Mouse (Mus musculus) lung, postnatal 25 days (tissue): ENCODE results near the gene Cutal.
"Not testable (repeated sequence)": the region's sequence is repeated elsewhere in the genome, so short reads cannot be mapped to it uniquely, and the experiment has no call there.

Experiments used
- DNase-seq: peaks from one replicate; pipeline ENCODE4 v3.0.0; 2022; ENCODE audit warnings: low spot score

The Cutal gene

DNA sequence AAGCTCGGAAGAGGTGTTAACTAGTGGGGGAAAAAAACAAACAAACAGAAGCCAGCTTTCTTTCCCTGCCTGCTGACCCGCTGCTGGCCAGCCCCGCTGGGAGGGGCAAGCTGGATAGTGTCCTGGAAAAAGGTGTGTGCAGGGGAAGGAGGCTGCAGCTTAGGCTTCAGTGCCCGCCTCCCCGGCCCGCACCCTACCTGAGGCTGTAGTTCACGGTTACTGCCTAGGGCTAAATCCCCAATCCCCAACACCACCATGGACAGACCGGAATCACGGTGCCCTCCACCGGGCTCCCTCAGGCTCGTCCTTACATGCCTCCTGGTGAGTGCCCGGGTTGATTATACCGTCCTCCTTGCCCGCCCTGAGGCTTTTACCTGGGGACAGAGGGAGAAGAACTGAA is at the start of gene Cutal:
Gene Cutal (plus strand): TSS at position 126 of the 400 bp plus-strand sequence.
- DNase-seq, result peak; percentile 52

DNA sequence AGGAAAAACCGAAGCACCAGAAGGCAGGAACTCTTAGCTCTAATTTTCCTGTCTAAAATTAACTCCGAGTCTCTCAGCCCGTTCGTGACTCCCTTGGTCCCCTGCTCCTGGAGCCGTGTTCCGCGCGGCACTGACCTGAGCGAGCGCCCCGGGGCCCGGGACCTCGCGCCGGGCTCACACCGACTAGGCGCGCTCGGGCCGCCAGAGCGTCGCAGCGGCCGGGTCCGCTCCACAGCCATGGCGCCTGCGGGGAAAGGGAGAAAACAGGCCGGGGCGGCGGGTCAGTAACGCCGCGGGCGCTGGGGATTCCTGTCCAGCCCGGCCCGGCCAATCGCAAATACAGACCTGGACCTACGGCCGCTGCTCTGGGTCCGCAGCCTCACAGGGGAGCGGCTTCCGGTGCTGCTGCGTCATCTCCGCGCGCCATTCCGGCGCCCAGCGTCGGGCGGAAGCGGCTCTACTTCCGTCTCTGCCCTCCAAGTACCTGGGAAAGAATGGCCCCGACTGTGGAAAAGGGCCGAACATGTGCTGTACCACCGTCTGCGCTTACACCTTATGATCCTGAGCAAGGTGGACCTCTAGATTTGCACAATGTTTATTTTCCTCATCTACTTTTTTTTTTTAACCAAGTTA is 48.3 kb upstream of the Cutal start, which contains the start of gene Fbxw2:
Gene Fbxw2 (minus strand): TSS at position 485 of the 633 bp plus-strand sequence.
- DNase-seq, result peak; percentile 93

DNA sequence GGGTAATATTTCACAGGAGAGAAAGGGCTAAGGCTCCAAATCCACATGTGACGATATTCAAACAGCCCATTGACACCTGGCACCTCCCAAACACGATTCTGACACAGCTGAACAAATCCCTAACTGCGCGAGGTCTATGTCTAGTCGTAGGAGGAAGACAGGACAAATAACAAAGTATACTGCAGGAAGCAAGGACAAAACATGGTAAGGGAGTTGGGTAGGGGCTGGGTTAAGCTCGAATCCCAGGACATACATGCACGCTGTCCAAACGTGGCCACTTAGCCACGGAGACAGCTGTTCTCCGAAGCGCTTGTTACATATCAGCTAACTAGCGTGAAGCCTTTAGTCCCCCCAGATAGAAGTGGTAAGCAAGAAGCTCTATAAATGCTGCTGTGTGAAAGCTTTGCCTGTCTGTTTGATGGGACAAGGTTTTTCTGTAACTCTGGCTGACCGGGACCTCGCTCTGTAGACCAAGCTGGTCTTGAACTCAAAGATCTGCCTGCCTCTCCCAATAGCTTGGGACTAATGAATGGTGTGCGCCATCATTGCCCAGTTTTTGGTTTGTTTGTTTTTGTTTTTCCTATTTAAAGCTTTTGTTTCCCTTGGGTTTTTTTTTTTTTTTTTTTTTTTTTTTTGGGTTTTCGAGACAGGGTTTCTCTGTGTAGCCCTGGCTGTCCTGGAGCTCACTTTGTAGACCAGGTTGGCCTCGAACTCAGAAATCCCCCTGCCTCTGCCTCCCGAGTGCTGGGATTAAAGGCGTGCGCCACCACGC is 47.5 kb upstream of the Cutal start:
- DNase-seq, result no peak

DNA sequence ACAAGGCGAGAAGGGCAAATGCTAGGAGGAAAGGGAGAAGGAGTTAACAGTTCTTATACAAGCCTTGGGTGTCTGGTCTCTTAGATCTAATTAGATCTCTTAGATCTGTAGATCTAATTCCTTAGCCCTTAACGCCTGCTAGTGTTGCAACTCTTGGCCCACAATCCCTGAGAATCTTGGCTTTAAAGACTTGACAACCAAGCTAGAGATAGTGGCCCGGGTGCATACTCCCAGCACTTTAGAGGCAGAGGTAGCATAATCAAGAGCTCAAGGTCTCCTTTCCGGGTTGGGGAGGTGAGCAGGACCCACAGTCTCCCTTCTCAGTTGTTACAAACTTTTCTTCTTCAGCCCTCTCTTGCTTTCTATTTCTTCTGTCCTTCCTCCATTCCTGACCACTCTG is 46.6 kb upstream of the Cutal start:
- DNase-seq, result no peak

DNA sequence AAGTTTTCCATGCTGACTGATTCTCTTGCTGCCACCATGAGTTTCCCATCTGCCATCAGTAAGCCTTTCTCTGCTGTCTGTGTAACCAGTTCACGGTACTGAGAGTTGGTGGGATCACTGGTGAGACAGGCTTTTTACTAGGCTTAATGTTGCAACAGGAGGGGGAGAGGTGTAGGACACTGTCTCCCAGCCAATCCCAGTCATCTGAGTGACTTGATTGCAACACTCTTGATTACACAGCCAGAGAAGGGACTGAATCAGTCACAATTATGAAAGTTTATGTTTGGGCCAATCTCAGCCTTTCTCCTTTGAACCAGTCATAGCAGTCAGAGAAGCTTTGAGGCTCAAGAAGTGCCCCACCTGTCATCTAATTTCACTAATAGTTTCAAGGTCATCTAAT is 46.2 kb upstream of the Cutal start:
- DNase-seq, result peak; percentile 35

DNA sequence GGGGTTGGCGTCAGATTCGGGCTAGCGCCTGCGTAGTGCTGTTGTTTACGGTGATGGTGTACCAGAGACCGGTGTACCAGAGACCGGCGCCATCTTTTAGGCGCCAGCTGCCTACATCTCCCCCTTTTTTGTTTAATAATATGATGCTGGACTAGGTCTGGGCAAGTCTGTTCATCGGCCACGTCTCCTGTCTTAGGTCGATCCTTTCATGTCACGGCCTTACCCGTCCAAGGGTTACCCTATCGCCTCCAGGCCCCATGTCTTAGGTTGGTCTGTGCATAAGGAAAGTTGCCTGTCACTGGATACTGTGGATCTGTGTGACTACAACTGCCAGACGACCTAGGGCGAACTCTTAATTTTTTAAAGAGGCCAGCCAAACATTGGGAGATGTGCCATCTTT is 44.1 kb upstream of the Cutal start:
- DNase-seq, result not testable (repeated sequence)

DNA sequence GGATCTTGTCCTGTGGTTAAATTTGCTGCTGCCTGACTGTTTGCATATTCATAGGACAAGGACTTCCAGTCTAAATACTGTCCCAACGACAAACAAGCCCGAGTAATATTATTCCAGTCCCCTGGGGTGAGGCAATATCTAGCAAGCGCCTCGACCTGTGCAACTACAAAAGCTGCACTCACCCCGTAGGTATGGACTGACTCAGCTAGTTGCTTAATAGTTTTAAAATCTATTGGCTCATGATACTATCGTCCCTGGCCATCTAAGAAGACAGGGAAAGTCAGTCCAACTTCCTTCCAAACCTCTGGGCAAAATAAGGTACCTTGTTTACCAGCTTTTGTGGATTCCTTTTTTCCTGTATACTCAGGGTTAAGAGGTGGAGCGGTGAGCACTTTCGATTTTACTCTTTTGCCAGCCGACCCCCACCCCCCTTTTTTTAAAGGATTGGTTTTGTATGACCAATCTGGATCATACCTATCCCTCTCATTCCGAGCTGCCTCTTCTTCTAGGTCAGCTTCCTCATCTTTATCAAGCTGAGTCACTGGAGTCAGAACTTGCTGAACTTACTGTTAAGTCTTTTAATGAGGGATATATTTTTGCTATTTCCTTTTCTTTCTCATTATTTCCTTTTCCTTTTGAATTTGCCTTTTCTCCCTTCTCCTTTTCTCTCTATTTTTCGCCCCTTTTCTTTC is 41.3 kb upstream of the Cutal start, which contains the start of gene Gm34653:
Gene Gm34653 (plus strand): TSS at position 242 of the 692 bp plus-strand sequence.
- DNase-seq, result not testable (repeated sequence)

DNA sequence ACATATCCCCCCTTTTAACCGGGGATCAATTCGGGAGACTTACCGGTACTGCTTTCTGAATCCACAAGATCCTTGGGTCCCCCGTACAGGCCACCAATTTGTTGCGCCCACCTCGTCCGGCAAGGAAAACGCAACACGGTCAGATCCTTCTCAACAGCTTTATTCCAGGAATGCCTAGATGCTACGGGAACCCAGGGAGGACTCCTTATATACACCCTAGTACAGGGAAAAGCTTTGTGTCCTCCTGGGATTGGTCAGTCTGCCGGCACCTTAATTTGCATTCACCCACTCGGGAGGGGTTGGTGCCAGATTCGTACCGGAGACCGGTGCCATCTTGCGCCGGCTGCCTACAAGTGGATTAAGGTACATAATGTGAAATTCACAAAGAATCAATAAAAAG is 40.6 kb upstream of the Cutal start:
- DNase-seq, result no peak

DNA sequence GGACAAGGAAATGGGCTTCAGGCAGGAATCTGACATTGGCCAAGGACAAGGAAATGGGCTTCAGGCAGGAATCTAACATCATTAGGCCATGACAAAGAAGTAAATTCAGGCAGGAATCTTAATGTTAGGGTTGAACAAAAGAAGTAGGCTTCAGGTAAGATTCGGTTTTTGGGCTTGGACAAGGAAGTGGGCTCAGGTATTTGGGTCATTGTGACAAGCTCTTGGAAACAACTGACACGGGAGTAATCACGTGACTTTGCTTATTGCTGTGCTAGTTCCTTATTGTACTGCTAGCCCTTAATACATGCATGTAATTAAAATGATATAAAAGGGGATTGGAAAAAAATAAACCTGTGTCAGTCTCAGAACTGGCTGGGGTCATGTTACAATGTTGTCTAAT is 38.5 kb upstream of the Cutal start:
- DNase-seq, result no peak

DNA sequence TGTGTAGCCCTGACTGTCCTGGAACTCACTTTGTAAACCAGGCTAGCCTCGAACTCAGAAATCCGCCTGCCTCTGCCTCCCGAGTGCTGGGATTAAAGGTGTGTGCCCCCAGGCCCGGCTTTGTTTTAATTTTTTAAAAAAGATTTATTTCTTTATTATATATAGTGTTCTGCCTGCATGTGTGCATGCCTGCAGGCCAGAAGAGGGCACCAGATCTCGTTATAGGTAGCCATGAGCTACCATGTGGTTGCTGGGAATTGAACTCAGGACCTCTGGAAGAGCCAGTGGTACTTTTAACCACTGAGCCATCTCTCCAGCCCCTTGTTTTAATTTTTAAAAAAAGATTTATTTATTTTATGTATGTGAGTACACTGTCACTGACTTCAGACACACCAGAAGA is 34.1 kb upstream of the Cutal start:
- not testable (repeated sequence) for DNase-seq

DNA sequence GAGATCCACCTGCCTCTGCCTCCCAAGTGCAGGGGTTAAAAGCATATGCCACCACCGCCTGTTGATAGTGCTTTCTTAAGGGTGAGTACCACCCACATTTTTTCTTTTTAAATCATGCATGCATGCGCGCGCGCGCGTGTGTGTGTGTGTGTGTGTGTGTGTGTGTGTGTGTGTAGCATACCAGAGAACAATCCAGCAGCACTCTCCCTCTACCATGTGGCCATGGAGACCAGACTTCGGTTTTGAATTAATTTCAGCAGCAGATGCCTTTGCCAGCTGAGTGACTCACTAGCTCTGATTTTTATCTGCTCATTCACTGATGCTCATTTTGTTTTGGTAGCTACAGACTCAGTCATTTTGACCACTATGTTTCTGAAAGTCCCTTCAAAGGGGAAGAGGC is 32.5 kb upstream of the Cutal start:
- DNase-seq, result no peak

DNA sequence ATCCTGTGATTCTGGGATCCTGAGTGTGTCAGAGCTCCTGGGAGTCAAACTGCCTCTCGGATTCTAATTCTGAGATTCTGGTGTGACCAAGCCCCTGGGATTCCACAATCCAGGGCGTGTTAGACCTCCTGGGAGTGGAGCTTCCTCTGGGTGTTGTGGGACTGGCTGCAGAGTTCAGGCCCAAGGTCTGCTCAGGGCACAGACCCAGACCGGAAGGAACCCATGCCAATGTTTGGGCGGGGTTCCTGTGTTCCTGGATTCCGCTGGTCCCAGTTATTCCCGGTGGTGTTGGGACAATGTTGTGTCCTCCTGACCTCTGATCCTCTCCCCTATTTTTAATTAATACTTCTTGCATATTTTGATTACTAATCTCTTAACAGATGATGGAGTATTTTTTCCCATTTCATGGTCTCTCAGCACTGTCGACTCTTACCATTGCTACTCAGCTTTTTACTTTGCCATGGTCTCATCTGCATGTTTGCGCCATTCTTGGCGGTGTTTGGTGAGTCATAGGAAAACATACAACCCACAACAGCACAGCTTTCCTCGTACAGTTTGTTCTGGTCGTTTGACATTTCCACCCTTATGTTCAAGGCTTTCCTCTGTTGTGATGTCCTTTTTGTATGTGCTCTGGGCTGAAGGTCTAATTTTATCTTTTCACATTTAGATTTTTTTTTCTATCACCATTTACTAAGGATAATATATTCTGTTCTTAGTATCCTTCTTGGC is 30.8 kb upstream of the Cutal start:
- peak; percentile 86 for DNase-seq

DNA sequence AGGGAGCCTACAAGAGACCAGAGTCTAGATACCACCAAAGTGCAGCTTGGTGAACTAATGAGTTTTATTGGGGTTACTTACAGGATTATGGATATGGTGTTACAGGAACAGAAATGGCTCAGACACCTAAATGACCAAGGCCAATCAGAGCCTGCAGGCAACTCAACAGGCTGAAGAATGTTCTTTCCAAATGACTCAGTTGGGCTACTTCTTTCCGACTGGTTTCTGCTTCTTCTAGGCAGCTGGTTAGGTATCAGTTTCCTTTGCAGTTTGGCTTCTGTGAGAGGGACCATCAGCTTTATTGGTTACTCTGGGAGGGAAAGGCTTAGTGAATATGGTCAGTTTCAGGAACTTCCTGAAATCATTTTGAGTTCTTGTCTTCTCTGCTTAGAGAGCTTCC is 26.5 kb upstream of the Cutal start:
- DNase-seq, result no peak

DNA sequence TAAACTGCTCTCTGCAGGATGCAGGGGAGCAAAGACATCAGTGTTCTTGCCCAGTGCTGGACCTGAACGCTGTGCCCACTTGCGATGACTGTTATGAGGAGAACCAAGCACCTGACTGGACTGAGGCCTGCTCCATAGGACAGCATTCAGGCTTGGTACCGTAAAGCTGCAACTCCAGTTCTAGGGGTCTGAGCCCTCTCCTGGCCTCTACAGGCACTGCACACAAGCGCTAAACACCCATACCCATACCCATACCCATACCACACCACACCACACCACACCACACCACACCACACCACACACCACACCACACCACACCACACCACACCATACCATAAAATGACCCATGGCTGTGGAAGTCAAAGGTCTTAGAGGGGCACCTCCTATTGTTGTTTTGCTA is 18.9 kb upstream of the Cutal start:
- DNase-seq, result no peak

DNA sequence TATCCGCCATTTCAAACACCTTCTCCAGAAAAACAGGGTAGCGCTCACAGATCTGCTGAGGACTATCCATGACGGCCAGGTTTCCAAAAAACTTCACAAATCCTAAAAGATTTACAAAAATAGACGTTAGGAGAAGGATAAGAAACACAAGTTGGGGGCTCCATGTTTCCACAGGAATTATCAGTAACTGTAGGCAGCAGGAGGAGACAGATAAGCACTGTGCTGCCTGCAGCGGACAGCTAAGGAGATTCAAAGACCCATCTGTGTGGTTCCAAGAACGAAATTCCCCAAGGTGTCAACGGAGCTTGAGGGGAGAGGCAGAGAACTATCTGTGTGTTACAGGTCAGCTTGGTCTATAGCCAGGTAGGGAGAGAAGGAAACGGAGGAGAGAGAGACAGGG is 16.5 kb upstream of the Cutal start:
- DNase-seq, result no peak

DNA sequence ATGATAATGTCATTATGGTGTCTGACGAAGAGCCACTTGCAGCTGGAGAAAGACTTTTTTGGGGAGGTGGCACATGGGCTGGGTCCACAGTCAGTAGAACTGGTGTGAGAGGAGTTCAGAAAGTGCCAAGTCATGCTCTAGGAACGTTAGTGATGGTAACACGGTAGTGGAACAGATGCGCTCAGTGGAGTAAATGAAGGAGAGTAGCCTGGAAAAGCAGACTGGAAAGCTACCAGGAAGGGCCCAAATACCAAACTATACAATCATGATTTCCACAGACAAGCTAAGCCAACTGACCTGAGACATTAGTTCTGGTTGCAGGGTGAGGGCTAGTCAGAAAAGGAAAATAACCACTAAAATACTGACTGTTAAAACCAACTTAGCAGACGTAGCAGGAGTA is 4.5 kb upstream of the Cutal start:
- no peak for DNase-seq

DNA sequence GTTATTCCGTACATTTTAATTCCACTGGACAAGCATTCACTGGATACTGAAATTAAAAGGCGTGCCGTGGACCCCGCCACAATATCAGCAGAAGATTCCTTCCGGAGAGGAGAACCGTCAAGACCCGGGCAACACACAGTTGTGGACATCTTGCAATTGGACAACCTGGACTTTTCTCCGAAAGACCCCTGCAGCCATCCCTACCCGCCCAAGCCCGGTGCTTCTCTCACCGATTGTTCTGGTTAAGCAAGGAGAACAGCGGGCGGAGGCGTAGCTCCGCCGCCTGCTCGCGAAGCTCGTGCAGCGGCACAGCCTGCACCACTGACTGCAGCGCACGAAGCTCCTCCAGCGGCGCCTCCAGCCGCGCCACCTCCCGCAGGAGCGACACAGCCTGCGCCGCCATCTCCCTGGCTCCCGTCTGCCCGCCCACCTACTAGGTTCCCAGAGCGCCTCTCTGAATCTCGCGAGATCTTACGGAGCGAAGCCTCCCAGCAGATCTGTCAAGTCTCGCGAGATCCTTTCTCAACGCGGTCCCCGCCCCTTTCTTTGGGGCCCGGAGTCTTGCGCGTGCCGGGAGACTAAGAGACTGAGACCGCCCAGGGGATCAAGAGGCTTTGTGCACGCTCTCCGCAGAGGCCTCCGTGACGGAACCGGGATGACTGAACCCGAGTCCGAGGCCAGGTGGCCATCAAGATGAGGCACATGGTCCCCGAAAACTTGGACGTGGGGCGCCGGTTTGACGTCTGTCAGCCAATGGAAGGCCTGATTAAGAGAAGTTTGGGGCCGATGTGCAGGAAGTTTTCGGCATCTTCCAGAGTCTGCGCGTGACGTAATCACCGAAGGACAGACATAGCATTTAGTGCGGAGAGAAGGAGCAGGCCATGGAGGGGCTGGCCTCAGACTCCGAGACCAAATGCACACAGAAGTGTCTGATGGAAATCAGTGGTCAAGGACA is 3.4 kb upstream of the Cutal start:
- DNase-seq, result peak; percentile 97

DNA sequence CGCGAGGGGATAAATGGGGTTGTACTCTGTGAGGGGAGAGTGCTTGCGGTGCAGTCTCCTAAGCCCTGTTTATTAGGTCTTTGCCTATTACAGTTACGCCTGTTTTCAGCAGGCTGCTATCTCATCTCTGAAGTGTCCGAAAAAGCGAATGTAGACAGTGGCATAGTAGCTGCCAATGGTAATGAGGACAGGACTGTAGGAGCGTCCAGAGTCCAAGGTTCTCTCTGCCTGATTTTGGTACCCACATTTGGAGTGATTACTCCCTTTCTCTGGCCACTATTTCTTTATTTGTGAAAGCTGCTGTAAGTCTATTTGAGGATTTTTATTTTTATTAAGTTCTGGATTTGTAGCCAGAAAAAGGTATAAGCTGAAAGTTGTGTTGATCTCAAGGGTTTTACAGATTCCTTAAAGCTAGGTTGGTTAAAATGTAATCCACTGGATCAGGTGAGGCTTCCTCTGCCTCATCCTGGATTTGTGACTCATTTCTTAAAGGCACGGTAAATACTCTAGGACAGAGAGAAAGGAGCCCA is 685 bp downstream of the Cutal start, which contains the start of gene Psmd5:
Gene Psmd5 (minus strand): TSS at position 153 of the 530 bp plus-strand sequence.
- no peak for DNase-seq

DNA sequence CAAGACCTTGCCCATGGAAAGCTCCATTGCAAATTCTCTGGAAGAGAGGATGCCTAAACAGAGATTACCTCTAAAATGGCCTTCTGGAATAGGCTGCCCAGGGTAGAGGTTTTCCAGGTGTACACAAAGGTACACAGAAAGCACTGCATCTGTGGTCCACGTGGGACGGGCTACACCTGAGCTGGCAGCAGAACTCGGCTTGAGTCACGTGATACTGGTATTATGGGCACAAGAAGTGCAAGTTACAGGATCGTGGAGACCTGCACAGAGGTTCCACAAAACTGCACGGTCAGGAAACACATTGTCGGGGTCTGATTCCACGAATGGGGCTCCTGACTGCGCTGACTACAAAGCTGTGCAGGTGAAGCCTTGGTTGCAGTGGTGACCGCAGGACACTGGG is 5.9 kb downstream of the Cutal start:
- no peak for DNase-seq

DNA sequence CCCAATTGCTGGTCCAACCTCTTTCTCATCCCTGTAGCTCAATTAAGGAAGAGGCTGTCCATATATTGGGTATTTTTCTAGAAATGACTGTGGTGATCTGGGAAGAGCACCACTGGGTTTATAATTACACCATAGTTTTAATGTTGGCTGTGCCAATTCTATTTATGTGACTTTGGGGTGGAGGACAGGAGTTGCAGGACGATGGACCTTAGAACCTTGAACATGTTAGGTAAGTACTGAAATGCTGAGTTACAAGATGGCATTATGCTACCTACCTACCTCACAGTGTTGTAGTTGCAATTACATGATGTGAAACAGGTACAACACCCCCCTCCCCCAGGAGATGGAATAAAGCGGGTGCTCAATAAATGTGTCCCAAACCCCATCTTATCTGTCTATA is 8.6 kb downstream of the Cutal start:
- DNase-seq, result no peak

DNA sequence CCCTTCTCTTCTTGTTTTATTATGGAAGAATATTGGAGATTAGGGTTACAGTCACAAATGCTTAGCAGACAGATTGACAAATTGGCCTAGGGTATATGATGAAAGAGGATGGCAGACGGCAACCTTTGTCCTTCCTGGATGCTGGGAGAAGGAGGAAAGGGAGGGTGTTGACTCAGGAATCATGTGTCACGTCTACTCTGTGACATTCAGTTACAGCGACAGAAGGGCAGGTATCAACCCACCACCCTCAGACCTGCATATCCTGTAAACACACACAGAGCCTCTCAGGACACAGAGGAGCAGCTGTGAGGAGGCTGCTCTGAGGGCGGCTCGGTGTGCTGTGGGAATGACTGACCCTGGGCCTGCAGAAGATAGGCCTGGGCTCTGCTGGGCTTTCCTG is 9.0 kb downstream of the Cutal start:
- DNase-seq, result no peak
